ENCODE assay signal across 11 mouse cellular contexts in the genomic region with DNA sequence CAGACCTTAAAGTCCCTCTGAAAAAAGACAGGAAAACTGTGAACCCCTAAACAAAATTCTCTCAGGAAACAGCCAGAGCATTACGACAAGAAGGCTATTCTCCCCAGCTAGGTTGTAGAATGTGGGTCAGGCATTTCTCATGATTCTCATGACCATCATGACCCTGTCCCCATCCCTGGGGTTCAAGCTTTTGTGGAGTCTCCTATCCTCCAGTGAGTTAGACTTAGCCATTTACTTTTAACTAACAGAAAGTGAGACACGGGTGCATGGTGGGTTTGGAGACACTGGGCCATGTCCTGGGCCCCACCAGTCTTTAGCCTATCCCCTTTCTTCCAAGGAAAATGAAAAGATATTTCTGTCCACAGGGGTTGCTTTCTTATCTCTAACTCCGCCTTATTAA.
DNase-seq lines count a peak whose midpoint lies in the region; TF ChIP-seq lines count a peak whose summit lies in the region.
"Had no signal": no experiment of that assay in that cellular context is flagged by ENCODE, and none has a peak within 500 bp of the region (broad histone marks: within the 10 kb centered on the region; RNA-seq: fewer than 3 reads in every experiment).

No protein-coding gene starts in this region.

- no peak overlapping the region for H3K9ac ChIP-seq in heart, adult 2 months (ENCODE audit: low read depth, low read length)

- no peaks in the 10 kb centered on the region for H3K79me2 ChIP-seq in heart, adult 2 months (replicated peaks; ENCODE audit: control insufficient read depth, insufficient read depth, low read length)

- TF ChIP-seq EP300 in heart, adult 2 months (IDR thresholded peaks at IDR 0.05; ENCODE audit: insufficient read depth, low read depth, low read length), result no peak

- intact Hi-C loops in gastrocnemius, adult 2 months (cut with DNase I), result no loop called here
- intact Hi-C loops in heart, adult 2 months (cut with DNase I), result loop anchor here (2.0 kb wide), 2 partner anchors 64 to 166 kb away; no protein-coding TSS in a partner anchor
- intact Hi-C loops in left cerebral cortex, postnatal 25 days (cut with DNase I), result loop anchor here (2.0 kb wide), 1 partner anchor 64 kb away; no protein-coding TSS in a partner anchor

- H3K4me1 ChIP-seq in heart, adult 2 months (ENCODE audit: control insufficient read depth, insufficient read depth, low read length), result peaks cover 38% of the 10 kb centered on the region
- peaks cover 41% of the 10 kb centered on the region for H3K4me1 ChIP-seq in brown adipose tissue, adult 24 weeks (ENCODE audit: control insufficient read depth, insufficient read depth, insufficient read length, low read length)

- peaks cover 15% of the 10 kb centered on the region; the same call in 1 of the 2 replicates for H3K36me3 ChIP-seq in heart, adult 2 months (ENCODE audit: control insufficient read depth, insufficient read depth, low read length)
- H3K36me3 ChIP-seq: G1E had no signal

- no peak for DNase-seq in gastrocnemius, adult 2 months
- DNase-seq in gastrocnemius, adult 8-10 months (ENCODE audit: low spot score in 2 of 2), result no peak
- peak; percentile 93 for DNase-seq in heart, adult 11 months
- no peak for DNase-seq in heart, adult 9 months (ENCODE audit: low spot score in 2 of 2)
- no peak for DNase-seq in heart, adult 2 months
- DNase-seq in heart, postnatal 4 days, result no peak
- no peak for DNase-seq in left cerebral cortex, postnatal 25 days (ENCODE audit: low spot score in 2 of 2)

- peak overlapping the region; percentile 83 for H3K27ac ChIP-seq in gastrocnemius, adult 2 months
- peak overlapping the region; percentile 98 for H3K27ac ChIP-seq in heart, adult 2 months
- H3K27ac ChIP-seq in brown adipose tissue, adult 24 weeks (replicated peaks; ENCODE audit: low read depth, low read length), result peak overlapping the region; percentile 15; the same call in 1 of the 2 replicates

- H3K27me3 ChIP-seq in heart, adult 2 months (ENCODE audit: control insufficient read depth, insufficient read depth, low read length), result no peaks in the 10 kb centered on the region
- H3K27me3 ChIP-seq: CH12.LX, Patski had no signal

- no peak for TF ChIP-seq CTCF in gastrocnemius, adult 2 months (IDR thresholded peaks at IDR 0.05)
- no peak for TF ChIP-seq CTCF in heart, adult 2 months (IDR thresholded peaks at IDR 0.05)

- WGBS in heart, adult 2 months, result 73% methylated on average over 3 of the region's 3 CpGs

- no peak for TF ChIP-seq POLR2A in heart, adult 2 months (IDR thresholded peaks at IDR 0.05; ENCODE audit: insufficient read depth, low read depth, low read length)

- no peak overlapping the region for H3K4me3 ChIP-seq in gastrocnemius, adult 2 months
- H3K4me3 ChIP-seq in heart, adult 2 months, result no peak overlapping the region
- no peak overlapping the region for H3K4me3 ChIP-seq in brown adipose tissue, adult 24 weeks (ENCODE audit: insufficient read depth, low read depth, low read length)

Comparison
In these comparisons a context has a peak if more than half of its experiments do, and no peak if none do; other contexts are left out.
1. H3K27ac ChIP-seq: peak in every context shown above with its lines; median percentile 98 in heart, adult 2 months; 83 in gastrocnemius, adult 2 months; 15 in brown adipose tissue, adult 24 weeks.